Mouse (Mus musculus) forebrain, embryonic 14.5 days (tissue): Measurements from ENCODE around the gene Sfxn3. TPM values are rescaled to one million over a fixed set of nuclear protein-coding genes. Genes with fewer than 3 reads are reported as not detected.

Experiments
- ATAC-seq: fragments of 200-750 bp; cut with Nextera tagmentation; 2 replicates; pipeline ENCODE4 v1.8.0; 2017; ENCODE audit warnings: mild to moderate bottlenecking, moderate library complexity
- DNase-seq: peaks from one replicate; pipeline ENCODE4 v3.0.0-alpha.2; 2015; ENCODE audit warnings: low spot score
- H3K27ac ChIP-seq: fragments of 300-500 bp; sonication (generic); 2 replicates; pipeline ENCODE4 v1.5.1; 2014; ENCODE audit warnings: low read depth, mild to moderate bottlenecking, control low read depth, low read length, moderate library complexity
- H3K27me3 ChIP-seq: fragments of 300-500 bp; sonication (generic); replicated peaks from 2 replicates; pipeline ENCODE4 v1.6.1; 2014; ENCODE audit warnings: low read length, control low read depth, mixed read lengths; ENCODE audit not compliant: control insufficient read depth, insufficient read depth
- H3K36me3 ChIP-seq: fragments of 300-500 bp; sonication (generic); 2 replicates; pipeline ENCODE4 v1.6.1; 2014; ENCODE audit warnings: low read length, control low read depth; ENCODE audit not compliant: control insufficient read depth, insufficient read depth
- H3K4me1 ChIP-seq: fragments of 300-500 bp; sonication (generic); 2 replicates; pipeline ENCODE4 v1.6.1; 2014; ENCODE audit warnings: antibody characterized with exemption, low read length, control low read depth; ENCODE audit not compliant: control insufficient read depth, insufficient read depth
- H3K4me2 ChIP-seq: fragments of 300-500 bp; sonication (generic); 2 replicates; pipeline ENCODE4 v1.6.1; 2014; ENCODE audit warnings: mild to moderate bottlenecking, control low read depth, low read length
- H3K4me3 ChIP-seq: fragments of 300-500 bp; sonication (generic); 2 replicates; pipeline ENCODE4 v1.5.1; 2014; ENCODE audit warnings: low read depth, low read length, control low read depth
- H3K9ac ChIP-seq: fragments of 300-500 bp; sonication (generic); 2 replicates; pipeline ENCODE4 v1.6.1; 2014; ENCODE audit warnings: mild to moderate bottlenecking, low read length, control low read depth, moderate library complexity
- H3K9me3 ChIP-seq: fragments of 300-500 bp; sonication (generic); replicated peaks from 2 replicates; pipeline ENCODE4 v1.6.1; 2016; ENCODE audit warnings: low read length, control low read depth, mixed read lengths; ENCODE audit not compliant: control insufficient read depth
- WGBS: fragments of 180-500 bp; shearing (Covaris S2); extraction: QIAGEN DNeasy Blood & Tissue Kit; methylation state at CpG from one replicate; pipeline ENCODE4 v1.1.7; 2014; 5-methylcytosine and 5-hydroxymethylcytosine counted together
- polyA plus RNA-seq: library from polyadenylated mRNA; unstranded; fragments of >200 nt; fragmentation: Nextera tagmentation; extraction: Ambion mirVana; gene quantifications from 2 replicates; pipeline ENCODE4 v1.2.1, GENCODE M21; 2014

The Sfxn3 gene
- polyA plus RNA-seq, 1 experiment from 2014 or later = 54.2 TPM

GRCm38 (mm10) chr19:45081279-45081678, 34.0 kb downstream of the Sfxn3 start:
- no peak overlapping the region for H3K27ac ChIP-seq
- no peaks in the 10 kb centered on the region for H3K36me3 ChIP-seq
- peak overlapping the region; percentile 56 for H3K4me2 ChIP-seq
- peaks cover 52% of the 10 kb centered on the region for H3K27me3 ChIP-seq
- no peaks in the 10 kb centered on the region for H3K9me3 ChIP-seq
- WGBS = under 1% methylated on average over 5 of the region's 5 CpGs
- DNase-seq = peak; percentile 82
- peak overlapping the region; percentile 25 for H3K4me3 ChIP-seq
- no peak overlapping the region for H3K9ac ChIP-seq
- 0 out of 2 replicates have a peak, but pooled peaks have one; percentile 6 for ATAC-seq
- H3K4me1 ChIP-seq = peaks cover 23% of the 10 kb centered on the region

GRCm38 (mm10) chr19:45081841-45082550, 34.7 kb downstream of the Sfxn3 start:
- peak; percentile 55 for DNase-seq
- peaks cover 48% of the 10 kb centered on the region for H3K27me3 ChIP-seq
- no peak for ATAC-seq
- H3K27ac ChIP-seq = no peak overlapping the region
- WGBS = 17% methylated on average over 11 of the region's 11 CpGs
- H3K4me2 ChIP-seq = no peak overlapping the region
- H3K9ac ChIP-seq = no peak overlapping the region
- H3K9me3 ChIP-seq = no peaks in the 10 kb centered on the region
- no peak overlapping the region for H3K4me3 ChIP-seq
- H3K36me3 ChIP-seq = no peaks in the 10 kb centered on the region
- H3K4me1 ChIP-seq = peaks cover 19% of the 10 kb centered on the region

GRCm38 (mm10) chr19:45097868-45098267, 50.6 kb downstream of the Sfxn3 start:
- WGBS = 31% methylated on average over 11 of the region's 11 CpGs
- no peak overlapping the region for H3K27ac ChIP-seq
- H3K36me3 ChIP-seq = no peaks in the 10 kb centered on the region
- H3K4me1 ChIP-seq = no peaks in the 10 kb centered on the region
- H3K27me3 ChIP-seq = 0 out of 2 replicates have a peak, but pooled peaks cover 5% of the 10 kb centered on the region
- peak; percentile 28 for DNase-seq
- H3K9ac ChIP-seq = no peak overlapping the region
- H3K4me3 ChIP-seq = no peak overlapping the region
- no peak for ATAC-seq
- H3K9me3 ChIP-seq = no peaks in the 10 kb centered on the region
- no peak overlapping the region for H3K4me2 ChIP-seq

GRCm38 (mm10) chr19:45100486-45101270, 53.4 kb downstream of the Sfxn3 start:
- H3K4me3 ChIP-seq = no peak overlapping the region
- no peak overlapping the region for H3K4me2 ChIP-seq
- DNase-seq = no peak
- 0 out of 2 replicates have a peak, but pooled peaks cover 5% of the 10 kb centered on the region for H3K27me3 ChIP-seq
- H3K9me3 ChIP-seq = no peaks in the 10 kb centered on the region
- H3K36me3 ChIP-seq = no peaks in the 10 kb centered on the region
- 74% methylated on average over 8 of the region's 8 CpGs for WGBS
- ATAC-seq = no peak
- no peak overlapping the region for H3K27ac ChIP-seq
- H3K4me1 ChIP-seq = no peaks in the 10 kb centered on the region
- no peak overlapping the region for H3K9ac ChIP-seq

- ATAC-seq = no peak
- H3K4me2 ChIP-seq = no peak overlapping the region
- no peaks in the 10 kb centered on the region for H3K9me3 ChIP-seq
- H3K9ac ChIP-seq = no peak overlapping the region
- H3K4me3 ChIP-seq = no peak overlapping the region
- no peaks in the 10 kb centered on the region for H3K4me1 ChIP-seq
- WGBS = 55% methylated on average over 1 of the region's 1 CpGs
- H3K36me3 ChIP-seq = no peaks in the 10 kb centered on the region
- DNase-seq = no peak
- H3K27ac ChIP-seq = no peak overlapping the region
- H3K27me3 ChIP-seq = 0 out of 2 replicates have a peak, but pooled peaks cover 3% of the 10 kb centered on the region
Observed at GRCm38 (mm10) chr19:45105591-45105990, 58.3 kb downstream of the Sfxn3 start.

Other genes with a start within 250 kb of the Sfxn3 start
- 22.9 and 28.1 TPM in 2 replicates for gene Slf2, start 116.4 kb upstream of the Sfxn3 start, polyA plus RNA-seq
- gene Sema4g, start 58.4 kb upstream of the Sfxn3 start, polyA plus RNA-seq = 11.0 and 11.3 TPM in 2 replicates
- 10.6 and 11.6 TPM in 2 replicates for gene Twnk, start 41.8 kb upstream of the Sfxn3 start, polyA plus RNA-seq
- 67.1 and 68.4 TPM in 2 replicates for gene Mrpl43, start 41.1 kb upstream of the Sfxn3 start, polyA plus RNA-seq
- 15.3 and 17.2 TPM in 2 replicates for gene Lzts2, start 33.1 kb upstream of the Sfxn3 start, polyA plus RNA-seq
- 1.1 and 1.8 TPM in 2 replicates for gene Pdzd7, start 1.8 kb upstream of the Sfxn3 start, polyA plus RNA-seq
- gene Kazald1, start 27.7 kb downstream of the Sfxn3 start, polyA plus RNA-seq = 1.1 TPM in 2 replicates
- not detected in 2 replicates for gene Tlx1, start 103.2 kb downstream of the Sfxn3 start, polyA plus RNA-seq
- 0.09 TPM in 1 of 2 replicates, not detected in the other for gene Lbx1, start 188.3 kb downstream of the Sfxn3 start, polyA plus RNA-seq